Mouse (Mus musculus) stomach, postnatal 0 days (tissue): ENCODE measurements around the gene Pknox2.

ENCODE experiments used
- CTCF ChIP-seq: IDR thresholded peaks from 2 replicates; pipeline ENCODE4 v1.5.1; 2016; ENCODE audit warnings: antibody characterized with exemption, low read depth, mild to moderate bottlenecking, moderate library complexity
- EP300 ChIP-seq: optimal IDR thresholded peaks from 2 replicates; pipeline ENCODE3; 2016; ENCODE audit warnings: antibody characterized with exemption

- TF ChIP-seq CTCF = no peak
- no peak for TF ChIP-seq EP300
These were observed 278.5 kb downstream of the Pknox2 start for GRCm38 (mm10) chr9:36868662-36869061.
